Mouse (Mus musculus) C2C12 (cell line): ENCODE results near the gene Dnajc3. TPM values are rescaled to one million over a fixed set of nuclear protein-coding genes. Genes with fewer than 3 reads are reported as not detected.

ENCODE experiments used
- H3K27me3 ChIP-seq: one replicate; pipeline ENCODE4 v1.6.1; 2011; ENCODE audit not compliant: control insufficient read depth, insufficient read depth, insufficient read length
- H3K36me3 ChIP-seq: one replicate; pipeline ENCODE4 v1.6.1; 2011; ENCODE audit not compliant: control insufficient read depth, insufficient read depth
- H3K4me3 ChIP-seq: one replicate; pipeline ENCODE4 v1.5.1; 2011; ENCODE audit warnings: mild to moderate bottlenecking, control low read depth; ENCODE audit not compliant: poor library complexity, insufficient read depth, severe bottlenecking
- H3K79me2 ChIP-seq: one replicate; pipeline ENCODE4 v1.6.1; 2011; ENCODE audit not compliant: control insufficient read depth, insufficient read depth
- H3K79me3 ChIP-seq: one replicate; pipeline ENCODE4 v1.6.1; 2011; ENCODE audit warnings: low read depth, control low read depth
- H3ac ChIP-seq: one replicate; pipeline ENCODE3; 2011; ENCODE audit warnings: low read depth; ENCODE audit not compliant: control insufficient read depth, insufficient read length
- CEBPB ChIP-seq: IDR thresholded peaks from one replicate; pipeline ENCODE4 v1.6.1; 2011; ENCODE audit warnings: low read depth, mild to moderate bottlenecking, control low read depth, moderate library complexity
- CTCF ChIP-seq: IDR thresholded peaks from one replicate; pipeline ENCODE4 v1.5.1; 2011; ENCODE audit not compliant: control insufficient read depth, insufficient read depth, insufficient read length
- FOSL1 ChIP-seq: IDR thresholded peaks from one replicate; pipeline ENCODE4 v1.8.0; 2011; ENCODE audit warnings: mild to moderate bottlenecking, low read length; ENCODE audit not compliant: poor library complexity, insufficient read depth, severe bottlenecking
- MAX ChIP-seq: IDR thresholded peaks from one replicate; pipeline ENCODE4 v1.6.1; 2011; ENCODE audit warnings: mild to moderate bottlenecking, control low read depth
- MYOD1 ChIP-seq: IDR thresholded peaks from one replicate; pipeline ENCODE4 v1.6.1; 2011; ENCODE audit warnings: low read depth; ENCODE audit not compliant: control insufficient read depth, insufficient read length
- MYOG ChIP-seq: IDR thresholded peaks from one replicate; pipeline ENCODE4 v1.6.1; 2011; ENCODE audit not compliant: control insufficient read depth, insufficient read length; ENCODE audit errors: extremely low read depth
- USF1 ChIP-seq: IDR thresholded peaks from one replicate; pipeline ENCODE4 v1.6.1; 2011; ENCODE audit warnings: low read depth, mild to moderate bottlenecking, control low read depth, moderate library complexity
- polyA plus RNA-seq: library from polyadenylated mRNA; unstranded; fragments of >200 nt; fragmentation: generic; extraction: Trizol; gene quantifications from one replicate; pipeline ENCODE4 v1.2.1, GENCODE M21; 2012; ENCODE audit warnings: missing spikeins

Gene Dnajc3
- polyA plus RNA-seq, 1 experiment: 11.4 TPM

- peak within 1 kb of the TSS; percentile 44 for H3K4me3 ChIP-seq
- H3ac ChIP-seq: peak within 1 kb of the TSS; percentile 55
- TF ChIP-seq USF1 (peak; percentile 95), MAX (no peak)
- H3K27me3 ChIP-seq: no peaks in the 10 kb centered on the region
- H3K79me3 ChIP-seq: no peaks in the 10 kb centered on the region
- peaks cover 3% of the 10 kb centered on the region for H3K36me3 ChIP-seq
- no peaks in the 10 kb centered on the region for H3K79me2 ChIP-seq
These were observed 12.8 kb upstream of the Dnajc3 start, which contains the start of gene Dzip1 for GRCm38 (mm10) chr14:118924673-118925615. Dzip1 (minus strand) TSS chr14:118925460.

GRCm38 (mm10) chr14:118928565-118928964, 9.2 kb upstream of the Dnajc3 start:
- Histone ChIP-seq H3K4me3 (no peak overlapping the region), H3K27me3 (no peaks in the 10 kb centered on the region), H3K79me2 (no peaks in the 10 kb centered on the region), H3K36me3 (no peaks in the 10 kb centered on the region), H3K79me3 (no peaks in the 10 kb centered on the region), H3ac (no peak overlapping the region)
- TF ChIP-seq MAX: no peak
- no peak for TF ChIP-seq CEBPB
- no peak for TF ChIP-seq MYOG
- no peak for TF ChIP-seq FOSL1
- TF ChIP-seq CTCF: no peak
- no peak for TF ChIP-seq MYOD1
- TF ChIP-seq USF1: no peak

GRCm38 (mm10) chr14:118929779-118930178, 8.0 kb upstream of the Dnajc3 start:
- Histone ChIP-seq H3K4me3 (no peak overlapping the region), H3K36me3 (no peaks in the 10 kb centered on the region), H3K79me3 (no peaks in the 10 kb centered on the region), H3K79me2 (no peaks in the 10 kb centered on the region), H3K27me3 (no peaks in the 10 kb centered on the region), H3ac (no peak overlapping the region)
- no peak for TF ChIP-seq USF1
- TF ChIP-seq MAX: no peak
- no peak for TF ChIP-seq CTCF
- no peak for TF ChIP-seq CEBPB
- no peak for TF ChIP-seq FOSL1

- Histone ChIP-seq H3K79me2 (no peaks in the 10 kb centered on the region), H3K79me3 (no peaks in the 10 kb centered on the region), H3K27me3 (no peaks in the 10 kb centered on the region), H3K36me3 (no peaks in the 10 kb centered on the region), H3K4me3 (no peak overlapping the region), H3ac (no peak overlapping the region)
- TF ChIP-seq CTCF: no peak
- TF ChIP-seq MYOG: no peak
- TF ChIP-seq USF1: no peak
- no peak for TF ChIP-seq MYOD1
- no peak for TF ChIP-seq FOSL1
- no peak for TF ChIP-seq MAX
- no peak for TF ChIP-seq CEBPB
These were observed 7.0 kb upstream of the Dnajc3 start for GRCm38 (mm10) chr14:118930777-118931176.

GRCm38 (mm10) chr14:118931181-118931580, 6.6 kb upstream of the Dnajc3 start:
- Histone ChIP-seq H3K27me3 (no peaks in the 10 kb centered on the region), H3K4me3 (no peak overlapping the region), H3K79me2 (no peaks in the 10 kb centered on the region), H3K36me3 (no peaks in the 10 kb centered on the region), H3K79me3 (no peaks in the 10 kb centered on the region), H3ac (no peak overlapping the region)
- TF ChIP-seq CTCF (no peak), FOSL1 (no peak), CEBPB (no peak), MYOG (no peak), MYOD1 (no peak), USF1 (no peak), MAX (no peak)

GRCm38 (mm10) chr14:118932956-118933355, 4.8 kb upstream of the Dnajc3 start:
- Histone ChIP-seq H3K4me3 (no peak overlapping the region), H3K79me2 (peaks cover 2% of the 10 kb centered on the region), H3K27me3 (no peaks in the 10 kb centered on the region), H3K36me3 (no peaks in the 10 kb centered on the region), H3ac (no peak overlapping the region), H3K79me3 (no peaks in the 10 kb centered on the region)
- TF ChIP-seq FOSL1 (no peak), MAX (no peak), MYOG (no peak), CEBPB (no peak), CTCF (no peak), MYOD1 (no peak), USF1 (no peak)
